Mouse (Mus musculus) testis, adult 2 months (tissue): ENCODE data around the gene Hoxa3. TPM values are rescaled to one million over a fixed set of nuclear protein-coding genes. Genes with fewer than 3 reads are reported as not detected.

ENCODE experiments used
- H3K27ac ChIP-seq: fragments of 200-500 bp; 2 replicates; pipeline ENCODE4 v1.5.1; 2012; ENCODE audit warnings: low read depth, low read length; ENCODE audit not compliant: control insufficient read depth, insufficient read depth
- H3K27me3 ChIP-seq: fragments of 200-500 bp; 2 replicates; pipeline ENCODE4 v1.6.1; 2012; ENCODE audit warnings: mild to moderate bottlenecking, low read length, moderate library complexity; ENCODE audit not compliant: control insufficient read depth, insufficient read depth
- H3K36me3 ChIP-seq: fragments of 200-500 bp; 2 replicates; pipeline ENCODE4 v1.6.1; 2012; ENCODE audit warnings: mild to moderate bottlenecking, low read length; ENCODE audit not compliant: control insufficient read depth, insufficient read depth
- H3K4me1 ChIP-seq: fragments of 200-500 bp; 2 replicates; pipeline ENCODE4 v1.6.1; 2012; ENCODE audit warnings: low read length; ENCODE audit not compliant: control insufficient read depth, insufficient read depth
- H3K4me3 ChIP-seq: fragments of 200-500 bp; 2 replicates; pipeline ENCODE4 v1.5.1; 2012; ENCODE audit warnings: low read depth, mild to moderate bottlenecking, low read length, moderate library complexity, mixed read lengths; ENCODE audit not compliant: control insufficient read depth
- CTCF ChIP-seq: fragments of 200-500 bp; IDR thresholded peaks from 2 replicates; pipeline ENCODE4 v1.5.1; 2012; ENCODE audit warnings: low read depth, mild to moderate bottlenecking, inconsistent platforms, low read length, moderate library complexity; ENCODE audit not compliant: control insufficient read depth, insufficient read depth, insufficient replicate concordance
- POLR2A ChIP-seq: fragments of 200-500 bp; IDR thresholded peaks from 2 replicates; pipeline ENCODE4 v1.6.1; 2012; ENCODE audit warnings: low read depth, mild to moderate bottlenecking, inconsistent platforms, low read length, moderate library complexity; ENCODE audit not compliant: control insufficient read depth
- polyA plus RNA-seq: library from polyadenylated mRNA; depleted of rRNA; stranded (reverse); fragments of >200 nt; gene quantifications from 2 replicates; pipeline ENCODE4 v1.2.3, GENCODE M21; 2012

Gene Hoxa3
- polyA plus RNA-seq, 1 experiment: 5.8 TPM

DNA sequence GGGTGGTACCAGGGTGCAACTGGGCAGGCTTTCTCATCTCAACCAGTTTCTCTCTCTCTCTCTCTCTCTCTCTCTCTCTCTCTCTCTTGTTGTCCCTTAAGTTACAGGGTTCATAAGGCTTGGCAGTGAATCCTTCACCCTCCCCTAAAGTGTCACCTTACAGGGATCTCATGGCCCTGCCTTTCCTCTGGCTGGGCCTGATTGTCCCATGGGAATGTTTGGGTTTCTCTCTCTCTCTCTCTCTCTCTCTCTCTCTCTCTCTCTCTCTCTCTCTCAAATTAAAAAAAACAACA is 5.5 kb downstream of the Hoxa3 start:
- Histone ChIP-seq H3K27me3 (peaks cover 15% of the 10 kb centered on the region), H3K4me1 (peaks cover 25% of the 10 kb centered on the region), H3K36me3 (no peaks in the 10 kb centered on the region), H3K27ac (no peak overlapping the region), H3K4me3 (no peak overlapping the region)
- no peak for TF ChIP-seq POLR2A
- no peak for TF ChIP-seq CTCF

- H3K27me3 ChIP-seq: peaks cover 18% of the 10 kb centered on the region
- TF ChIP-seq POLR2A (no peak), CTCF (no peak)
- H3K36me3 ChIP-seq: no peaks in the 10 kb centered on the region
- H3K4me3 ChIP-seq: no peak overlapping the region
- H3K4me1 ChIP-seq: peaks cover 26% of the 10 kb centered on the region
- no peak overlapping the region for H3K27ac ChIP-seq
These were observed 6.1 kb downstream of the Hoxa3 start for GRCm38 (mm10) chr6:52206882-52207683.

GRCm38 (mm10) chr6:52205638-52206621 is 7.2 kb downstream of the Hoxa3 start:
- Histone ChIP-seq H3K4me3 (no peak overlapping the region), H3K27me3 (peaks cover 16% of the 10 kb centered on the region), H3K4me1 (peaks cover 26% of the 10 kb centered on the region), H3K36me3 (no peaks in the 10 kb centered on the region), H3K27ac (no peak overlapping the region)
- no peak for TF ChIP-seq CTCF
- no peak for TF ChIP-seq POLR2A

DNA sequence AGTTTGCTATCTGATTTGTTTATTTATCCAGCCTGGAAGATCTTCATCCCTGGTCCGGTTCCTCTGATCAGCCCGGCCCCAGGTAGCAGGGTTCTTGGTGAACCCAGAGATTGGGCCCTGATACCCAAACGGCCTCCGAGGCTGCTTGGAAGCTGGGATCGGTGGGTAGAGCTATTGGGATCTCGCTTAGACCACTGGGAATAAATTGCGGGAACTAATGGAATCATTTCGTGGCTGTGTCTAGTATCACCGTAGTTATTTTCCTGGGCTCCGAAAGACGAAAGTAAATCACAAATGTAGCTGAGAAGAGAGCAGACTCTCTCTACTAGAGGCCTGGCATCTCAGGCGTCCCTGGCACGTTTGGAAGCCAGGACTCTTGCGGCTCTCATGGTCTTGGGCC is 7.9 kb downstream of the Hoxa3 start:
- TF ChIP-seq CTCF (no peak), POLR2A (no peak)
- peaks cover 16% of the 10 kb centered on the region for H3K27me3 ChIP-seq
- no peaks in the 10 kb centered on the region for H3K36me3 ChIP-seq
- H3K27ac ChIP-seq: no peak overlapping the region
- H3K4me3 ChIP-seq: no peak overlapping the region
- H3K4me1 ChIP-seq: peaks cover 26% of the 10 kb centered on the region

GRCm38 (mm10) chr6:52204050-52204752 is 8.9 kb downstream of the Hoxa3 start, which contains the start of gene Hoxa5:
Hoxa5 (minus strand) TSS chr6:52204587.
- Histone ChIP-seq H3K4me1 (peaks cover 26% of the 10 kb centered on the region), H3K27ac (no peak within 1 kb of the TSS), H3K36me3 (no peaks in the 10 kb centered on the region)

GRCm38 (mm10) chr6:52203371-52204049 is 9.6 kb downstream of the Hoxa3 start:
- Histone ChIP-seq H3K27me3 (peaks cover 19% of the 10 kb centered on the region), H3K4me1 (peaks cover 24% of the 10 kb centered on the region), H3K4me3 (peak overlapping the region; percentile 70), H3K36me3 (no peaks in the 10 kb centered on the region), H3K27ac (no peak overlapping the region)
- no peak for TF ChIP-seq POLR2A
- TF ChIP-seq CTCF: no peak

More at GRCm38 (mm10) chr6:52204050-52204752, 8.9 kb downstream of the Hoxa3 start, which contains the start of gene Hoxa5:
- Histone ChIP-seq H3K4me3 (peak within 1 kb of the TSS; percentile 70), H3K27me3 (peaks cover 19% of the 10 kb centered on the region)
- peak; percentile 78; the same call in 1 of the 2 replicates for TF ChIP-seq CTCF
- TF ChIP-seq POLR2A: no peak

DNA sequence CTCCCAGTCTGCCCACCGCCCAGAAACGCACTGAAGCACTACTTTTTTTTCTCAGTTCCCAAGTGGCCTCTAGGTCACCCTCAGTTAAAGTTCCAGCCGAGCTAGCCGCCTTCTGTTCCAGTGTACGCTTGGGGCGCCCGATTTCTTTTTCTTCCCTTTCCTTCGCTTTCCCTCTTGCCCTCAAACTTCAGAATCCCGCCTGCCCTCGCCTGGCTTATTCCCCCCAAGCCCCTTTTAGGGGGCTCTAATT is 10.1 kb downstream of the Hoxa3 start:
- TF ChIP-seq POLR2A: no peak
- TF ChIP-seq CTCF: no peak
- Histone ChIP-seq H3K36me3 (no peaks in the 10 kb centered on the region), H3K27ac (no peak overlapping the region), H3K27me3 (peaks cover 19% of the 10 kb centered on the region), H3K4me1 (peaks cover 24% of the 10 kb centered on the region), H3K4me3 (no peak overlapping the region; the same call in 1 of the 2 replicates)
